Mouse (Mus musculus) CH12.LX (cell line): ENCODE data around the gene Dnajc13. TPM values are rescaled to one million over a fixed set of nuclear protein-coding genes. Genes with fewer than 3 reads are reported as not detected.

Experiments used
- DNase-seq: peaks from one replicate; pipeline ENCODE4 v3.0.0-alpha.2; 2013; ENCODE audit errors: extremely low read depth
- H3K27ac ChIP-seq: 2 replicates; pipeline ENCODE4 v1.5.1; 2012; ENCODE audit warnings: low read depth, mild to moderate bottlenecking, control low read depth, moderate library complexity; ENCODE audit not compliant: insufficient read depth
- H3K27me3 ChIP-seq: replicated peaks from 2 replicates; pipeline ENCODE3; 2012; ENCODE audit warnings: inconsistent platforms
- H3K36me3 ChIP-seq, 2 experiments: replicated peaks in 1 of 2; 2 replicates each; pipeline versions ENCODE3 to v1.6.1; 2012; ENCODE audit warnings: inconsistent platforms in 1 of 2, low read length in 1 of 2, mild to moderate bottlenecking in 1 of 2, mixed read lengths in 1 of 2, moderate library complexity in 1 of 2; ENCODE audit not compliant: control insufficient read depth in 1 of 2, insufficient read depth in 1 of 2
- H3K4me1 ChIP-seq, 2 experiments: 2 replicates each; pipeline ENCODE4 v1.6.1; 2012; ENCODE audit warnings: inconsistent platforms in 1 of 2, moderate library complexity in 1 of 2; ENCODE audit not compliant: insufficient read depth in 2 of 2, control insufficient read depth in 1 of 2
- H3K4me2 ChIP-seq: 2 replicates; pipeline ENCODE4 v1.6.1; 2012; ENCODE audit warnings: low read depth, mild to moderate bottlenecking, control low read depth; ENCODE audit not compliant: poor library complexity, insufficient read depth, severe bottlenecking
- H3K4me3 ChIP-seq, 3 experiments: fragments of 150-350 bp in 1 of 3; sonication (generic) in 1 of 3; replicated peaks in 1 of 3; 2 replicates each; pipeline versions ENCODE3 to v1.5.1; 2011 to 2012; ENCODE audit warnings: low read depth in 2 of 3, low read length in 2 of 3, mild to moderate bottlenecking in 2 of 3, moderate library complexity in 2 of 3, control low read depth in 1 of 3, improper control_type of control experiment in 1 of 3, inconsistent platforms in 1 of 3, mixed read lengths in 1 of 3; ENCODE audit not compliant: poor library complexity in 1 of 3
- H3K79me2 ChIP-seq: replicated peaks from 2 replicates; pipeline ENCODE4 v1.6.1; 2012; ENCODE audit warnings: mild to moderate bottlenecking, moderate library complexity; ENCODE audit not compliant: control insufficient read depth, poor library complexity, insufficient read depth, severe bottlenecking; ENCODE audit errors: extremely low read depth
- H3K9ac ChIP-seq: 2 replicates; pipeline ENCODE4 v1.6.1; 2012; ENCODE audit warnings: low read depth, mild to moderate bottlenecking, control low read depth, moderate library complexity; ENCODE audit not compliant: insufficient read depth
- H3K9me3 ChIP-seq: replicated peaks from 2 replicates; pipeline ENCODE3; 2012; ENCODE audit warnings: low read length, inconsistent platforms, mixed read lengths
- EP300 ChIP-seq: IDR thresholded peaks from 2 replicates; pipeline ENCODE4 v1.6.1; 2011; ENCODE audit warnings: low read length, improper control_type of control experiment
- ETS1 ChIP-seq: conservative IDR thresholded peaks from 2 replicates; pipeline ENCODE4 v1.6.1; 2012; ENCODE audit warnings: low read depth, mild to moderate bottlenecking, inconsistent platforms, low read length, improper control_type of control experiment, moderate library complexity
- HCFC1 ChIP-seq: IDR thresholded peaks from 2 replicates; pipeline ENCODE4 v1.6.1; 2012; ENCODE audit warnings: low read depth, mild to moderate bottlenecking, inconsistent platforms, low read length, improper control_type of control experiment
- JUN ChIP-seq: IDR thresholded peaks from 2 replicates; pipeline ENCODE4 v1.6.1; 2011; ENCODE audit warnings: low read depth, mild to moderate bottlenecking, low read length, improper control_type of control experiment, moderate library complexity; ENCODE audit not compliant: insufficient read depth
- POLR2A ChIP-seq: IDR thresholded peaks from 2 replicates; pipeline ENCODE4 v1.6.1; 2011; ENCODE audit warnings: low read depth, mild to moderate bottlenecking, improper control_type of control experiment, low read length
- POLR2AphosphoS2 ChIP-seq: IDR thresholded peaks from 2 replicates; pipeline ENCODE4 v1.6.1; 2011; ENCODE audit warnings: low read depth, low read length, improper control_type of control experiment
- RAD21 ChIP-seq: IDR thresholded peaks from 2 replicates; pipeline ENCODE4 v1.6.1; 2011; ENCODE audit warnings: low read depth, mild to moderate bottlenecking, low read length, improper control_type of control experiment, moderate library complexity
- RCOR1 ChIP-seq: conservative IDR thresholded peaks from 2 replicates; pipeline ENCODE4 v1.6.1; 2012; ENCODE audit warnings: low read depth, mild to moderate bottlenecking, inconsistent platforms, low read length, improper control_type of control experiment
- SIN3A ChIP-seq: IDR thresholded peaks from 2 replicates; pipeline ENCODE4 v1.6.1; 2012; ENCODE audit warnings: low read length, improper control_type of control experiment, inconsistent platforms
- TCF12 ChIP-seq: IDR thresholded peaks from 2 replicates; pipeline ENCODE4 v1.6.1; 2014; ENCODE audit warnings: low read depth, mild to moderate bottlenecking, inconsistent platforms, low read length, improper control_type of control experiment
- USF2 ChIP-seq: conservative IDR thresholded peaks from 2 replicates; pipeline ENCODE4 v1.6.1; 2011; ENCODE audit warnings: low read depth, low read length, improper control_type of control experiment
- ZKSCAN1 ChIP-seq: IDR thresholded peaks from 2 replicates; pipeline ENCODE4 v1.6.1; 2012; ENCODE audit warnings: low read depth, inconsistent platforms, low read length, improper control_type of control experiment, borderline replicate concordance
- ZNF384 ChIP-seq: IDR thresholded peaks from 2 replicates; pipeline ENCODE4 v1.6.1; 2012; ENCODE audit warnings: low read depth, low read length, improper control_type of control experiment, inconsistent platforms
- dilution Hi-C: fragments of 300-500 bp; cut with MboI; formaldehyde crosslinking; loops from 2 replicates; pipeline ENCODE4 v1.14.3; 2020; ENCODE audit warnings: low sequenced_read_pairs; ENCODE audit not compliant: extremely low pct_unique_long_range_greater_than_20kb, extremely low pct_ligation_motif_present
- in situ Hi-C: fragments of 300-500 bp; cut with MboI; formaldehyde crosslinking; loops from 3 replicates; pipeline ENCODE4 v1.14.3; 2019; ENCODE audit warnings: low sequenced_read_pairs, low pct_ligation_motif_present, low pct_unique_long_range_greater_than_20kb, mixed read lengths
- polyA plus RNA-seq: library from polyadenylated mRNA; unstranded; fragments of >175 nt; gene quantifications from 2 replicates; pipeline ENCODE4 v1.2.1, GENCODE M21; 2012; ENCODE audit warnings: low read depth; ENCODE audit not compliant: insufficient read length
- total RNA-seq, 2 experiments: library from RNA; depleted of rRNA; stranded (reverse); fragments of 300-350 nt in 1 of 2; fragments of >200 nt in 1 of 2; gene quantifications; 2 replicates each; pipeline ENCODE4 v1.2.3; 2012 to 2014

Gene Dnajc13
- total and polyA plus RNA-seq, 3 experiments, result 30.1 to 51.9 (median 30.4) TPM

- dilution Hi-C loops, result no loop called here
- H3K9me3 ChIP-seq, result no peaks in the 10 kb centered on the region
Measured at GRCm38 (mm10) chr9:104101458-104101857, 161.3 kb downstream of the Dnajc13 start.

More at GRCm38 (mm10) chr9:104101458-104101857, 161.3 kb downstream of the Dnajc13 start:
- Histone ChIP-seq H3K79me2 (no peaks in the 10 kb centered on the region), H3K4me2 (0 out of 2 replicates have a peak overlapping the region, but pooled peaks have one; percentile 42), H3K4me3 (no peak overlapping the region), H3K4me1 (peaks cover 17 to 81% of the 10 kb centered on the region in 2 experiments), H3K9ac (no peak overlapping the region), H3K36me3 (peaks cover 0 to 11% of the 10 kb centered on the region in 2 experiments), H3K27me3 (no peaks in the 10 kb centered on the region), H3K27ac (no peak overlapping the region)
- peak; percentile 90 for TF ChIP-seq ZNF384
- no peak for TF ChIP-seq ZKSCAN1
- no peak for TF ChIP-seq POLR2A
- no peak for TF ChIP-seq RAD21
- no peak for TF ChIP-seq JUN
- TF ChIP-seq HCFC1, result no peak
- TF ChIP-seq RCOR1, result no peak
- TF ChIP-seq SIN3A, result 0 out of 2 replicates have a peak, but pooled peaks have one; percentile 17
- no peak for TF ChIP-seq EP300
- TF ChIP-seq USF2, result no peak
- TF ChIP-seq TCF12, result no peak
- TF ChIP-seq POLR2AphosphoS2, result no peak
- 0 out of 2 replicates have a peak, but pooled peaks have one; percentile 26 for TF ChIP-seq ETS1
- DNase-seq, result peak; percentile 65
- in situ Hi-C loops, result no loop called here

Other genes with a start within 250 kb of the Dnajc13 start
- not detected in 2 replicates for gene Gm28305, start 222.3 kb downstream of the Dnajc13 start, total RNA-seq (2012; rRNA removed)
- gene Gm28305, start 222.3 kb downstream of the Dnajc13 start, total RNA-seq (2014; rRNA removed), result not detected in 2 replicates
- not detected in 2 replicates for gene Gm28305, start 222.3 kb downstream of the Dnajc13 start, polyA plus RNA-seq
- 24.0 and 28.5 TPM in 2 replicates for gene Uba5, start 199.8 kb downstream of the Dnajc13 start, total RNA-seq (2012; rRNA removed)
- gene Uba5, start 199.8 kb downstream of the Dnajc13 start, total RNA-seq (2014; rRNA removed), result 29.3 and 35.8 TPM in 2 replicates
- 33.4 and 34.9 TPM in 2 replicates for gene Uba5, start 199.8 kb downstream of the Dnajc13 start, polyA plus RNA-seq
- gene Acad11, start 199.6 kb downstream of the Dnajc13 start, total RNA-seq (2012; rRNA removed), result 8.0 and 10.0 TPM in 2 replicates
- gene Acad11, start 199.6 kb downstream of the Dnajc13 start, total RNA-seq (2014; rRNA removed), result 11.2 and 12.1 TPM in 2 replicates
- gene Acad11, start 199.6 kb downstream of the Dnajc13 start, polyA plus RNA-seq, result 8.0 and 8.3 TPM in 2 replicates
- 0.17 and 0.25 TPM in 2 replicates for gene Ackr4, start 136.0 kb downstream of the Dnajc13 start, total RNA-seq (2012; rRNA removed)
- 0.36 and 0.39 TPM in 2 replicates for gene Ackr4, start 136.0 kb downstream of the Dnajc13 start, total RNA-seq (2014; rRNA removed)
- 0.33 and 0.49 TPM in 2 replicates for gene Ackr4, start 136.0 kb downstream of the Dnajc13 start, polyA plus RNA-seq
- 0.17 and 0.30 TPM in 2 replicates for gene Acpp, start 74.8 kb upstream of the Dnajc13 start, total RNA-seq (2012; rRNA removed)
- gene Acpp, start 74.8 kb upstream of the Dnajc13 start, total RNA-seq (2014; rRNA removed), result 0.19 and 0.27 TPM in 2 replicates
- 0.56 and 0.97 TPM in 2 replicates for gene Acpp, start 74.8 kb upstream of the Dnajc13 start, polyA plus RNA-seq